Mouse (Mus musculus) liver, adult (tissue): ENCODE measurements around the gene Lancl3.

ENCODE experiments used
- GATA4 ChIP-seq: IDR thresholded peaks from 2 replicates; pipeline ENCODE4 v1.6.1; 2014; ENCODE audit warnings: mild to moderate bottlenecking, low read length; ENCODE audit not compliant: insufficient replicate concordance

Lancl3 gene

DNA sequence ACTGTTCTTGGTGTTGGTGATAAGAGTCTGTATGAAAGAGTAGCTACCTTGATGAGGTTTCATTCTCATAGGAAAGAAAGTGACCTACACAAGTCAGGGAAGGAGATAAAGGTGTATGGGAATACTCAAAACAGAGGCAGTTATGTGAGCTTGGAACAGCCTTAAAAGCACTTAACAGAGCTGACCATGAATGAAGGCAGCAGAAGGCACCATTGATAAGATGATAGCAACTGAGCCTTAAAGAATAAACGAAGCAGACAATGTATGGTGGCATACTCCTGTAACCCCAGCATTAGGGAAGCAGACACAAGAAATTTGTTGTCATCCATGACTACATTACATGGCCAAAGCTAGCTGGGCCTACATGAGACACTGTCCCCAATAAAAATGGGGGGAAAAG is 103.8 kb downstream of the Lancl3 start:
- TF ChIP-seq GATA4, result no peak
